Mouse (Mus musculus) erythroblast, embryonic 14.5 days (primary cell): Measurements from ENCODE around the gene Mycbpap. TPM values are rescaled to one million over a fixed set of nuclear protein-coding genes. Genes with fewer than 3 reads are reported as not detected.
A peak's percentile ranks its signal among the peaks of the same experiment; 100 is the strongest.

ENCODE experiments used
- H3K27me3 ChIP-seq: 2 replicates; pipeline ENCODE4 v1.6.1; 2012; ENCODE audit warnings: inconsistent platforms; ENCODE audit not compliant: control insufficient read depth
- H3K36me3 ChIP-seq: 2 replicates; pipeline ENCODE4 v1.6.1; 2012; ENCODE audit warnings: mild to moderate bottlenecking, inconsistent platforms; ENCODE audit not compliant: control insufficient read depth
- H3K4me1 ChIP-seq: 2 replicates; pipeline ENCODE4 v1.6.1; 2012; ENCODE audit warnings: inconsistent platforms; ENCODE audit not compliant: control insufficient read depth
- H3K4me3 ChIP-seq: replicated peaks from 2 replicates; pipeline ENCODE3; 2012; ENCODE audit warnings: moderate library complexity, mild to moderate bottlenecking, inconsistent platforms
- H3K9me3 ChIP-seq: 2 replicates; pipeline ENCODE4 v1.6.1; 2012; ENCODE audit warnings: low read length, inconsistent platforms, mixed read lengths; ENCODE audit not compliant: control insufficient read depth
- GATA1 ChIP-seq: IDR thresholded peaks from 2 replicates; pipeline ENCODE4 v1.6.1; 2012; ENCODE audit warnings: low read length, inconsistent platforms, mixed read lengths
- TAL1 ChIP-seq: IDR thresholded peaks from 3 replicates; pipeline ENCODE4 v1.6.1; 2012; ENCODE audit warnings: low read length, inconsistent platforms, mixed read lengths
- polyA plus RNA-seq: library from polyadenylated mRNA; stranded (reverse); fragments of >175 nt; gene quantifications from 2 replicates; pipeline ENCODE4 v1.2.3, GENCODE M21; 2012

Mycbpap gene
- polyA plus RNA-seq, 1 experiment = not detected

DNA sequence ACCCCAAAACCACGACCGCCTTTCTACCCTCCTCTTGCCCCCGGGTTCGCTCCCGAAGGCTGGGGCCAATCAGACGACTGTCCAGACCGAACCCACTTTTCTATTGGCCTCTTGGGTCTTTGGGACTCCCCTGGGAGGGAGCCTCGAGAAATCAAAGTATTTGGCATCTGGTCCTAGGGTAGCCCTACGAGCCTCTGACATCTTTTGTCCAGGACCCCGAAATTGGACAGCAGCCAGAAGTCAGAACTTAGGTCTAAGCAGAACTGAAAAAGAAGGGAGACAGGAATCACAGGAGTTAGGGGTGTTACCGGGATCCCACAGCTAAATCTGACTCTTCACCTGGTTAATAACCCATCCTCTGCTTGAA, 47.0 kb downstream of the Mycbpap start:
- Histone ChIP-seq H3K4me3 (peak overlapping the region; percentile 22), H3K9me3 (peaks cover 5% of the 10 kb centered on the region; the same call in 1 of the 2 replicates), H3K4me1 (peaks cover 8% of the 10 kb centered on the region), H3K27me3 (peaks cover 97% of the 10 kb centered on the region), H3K36me3 (no peaks in the 10 kb centered on the region)
- no peak for TF ChIP-seq TAL1
- no peak for TF ChIP-seq GATA1

DNA sequence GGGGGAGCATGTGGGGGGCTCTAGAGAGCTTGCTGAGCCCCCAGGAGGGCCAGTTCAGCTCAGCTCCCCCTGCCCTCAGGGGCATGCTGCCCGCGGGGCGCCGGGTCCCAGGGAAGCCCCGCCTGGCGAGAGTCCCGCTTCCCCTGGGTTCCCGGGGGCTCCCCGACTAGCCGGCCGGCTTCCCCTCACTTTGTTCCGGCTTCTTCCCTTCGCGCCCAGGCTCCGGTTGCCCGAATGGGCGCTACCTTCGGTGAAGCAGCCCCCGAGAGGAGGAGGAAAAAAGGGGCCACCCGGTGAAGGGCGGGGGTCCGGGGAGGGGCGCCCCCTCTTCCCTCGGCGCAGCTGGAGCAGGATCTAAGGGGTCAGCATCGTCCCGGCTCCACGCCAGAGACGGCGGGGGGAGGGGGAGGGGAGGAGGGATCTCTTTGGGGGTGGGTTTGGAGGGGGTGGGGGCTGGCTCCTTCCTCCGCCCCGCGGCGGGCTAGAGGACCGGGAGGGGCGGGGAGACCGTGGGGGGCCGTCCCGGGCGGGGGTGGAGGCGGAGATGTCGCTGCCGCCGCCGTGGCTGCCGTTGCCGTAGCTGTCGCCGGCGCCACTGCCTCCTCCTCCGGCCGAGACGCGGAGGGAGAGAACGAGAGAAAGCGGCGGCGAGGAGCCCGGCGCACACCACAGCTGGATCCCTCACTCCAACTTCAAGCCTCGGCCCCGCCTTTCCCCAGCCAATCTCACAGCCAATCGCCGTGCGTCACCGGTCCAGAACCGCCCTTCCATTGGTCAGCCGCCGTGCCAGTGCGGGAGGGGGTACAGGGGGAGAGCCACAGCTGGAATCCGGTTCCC, 47.6 kb downstream of the Mycbpap start, which contains the start of gene Cacna1g:
Gene Cacna1g (minus strand): TSS at position 492 of the 837 bp plus-strand sequence.
- Histone ChIP-seq H3K4me3 (peak within 1 kb of the TSS; percentile 22), H3K9me3 (peaks cover 5% of the 10 kb centered on the region; the same call in 1 of the 2 replicates), H3K36me3 (no peaks in the 10 kb centered on the region), H3K27me3 (peaks cover 95% of the 10 kb centered on the region), H3K4me1 (peaks cover 8% of the 10 kb centered on the region)
- TF ChIP-seq TAL1 (no peak), GATA1 (no peak)

DNA sequence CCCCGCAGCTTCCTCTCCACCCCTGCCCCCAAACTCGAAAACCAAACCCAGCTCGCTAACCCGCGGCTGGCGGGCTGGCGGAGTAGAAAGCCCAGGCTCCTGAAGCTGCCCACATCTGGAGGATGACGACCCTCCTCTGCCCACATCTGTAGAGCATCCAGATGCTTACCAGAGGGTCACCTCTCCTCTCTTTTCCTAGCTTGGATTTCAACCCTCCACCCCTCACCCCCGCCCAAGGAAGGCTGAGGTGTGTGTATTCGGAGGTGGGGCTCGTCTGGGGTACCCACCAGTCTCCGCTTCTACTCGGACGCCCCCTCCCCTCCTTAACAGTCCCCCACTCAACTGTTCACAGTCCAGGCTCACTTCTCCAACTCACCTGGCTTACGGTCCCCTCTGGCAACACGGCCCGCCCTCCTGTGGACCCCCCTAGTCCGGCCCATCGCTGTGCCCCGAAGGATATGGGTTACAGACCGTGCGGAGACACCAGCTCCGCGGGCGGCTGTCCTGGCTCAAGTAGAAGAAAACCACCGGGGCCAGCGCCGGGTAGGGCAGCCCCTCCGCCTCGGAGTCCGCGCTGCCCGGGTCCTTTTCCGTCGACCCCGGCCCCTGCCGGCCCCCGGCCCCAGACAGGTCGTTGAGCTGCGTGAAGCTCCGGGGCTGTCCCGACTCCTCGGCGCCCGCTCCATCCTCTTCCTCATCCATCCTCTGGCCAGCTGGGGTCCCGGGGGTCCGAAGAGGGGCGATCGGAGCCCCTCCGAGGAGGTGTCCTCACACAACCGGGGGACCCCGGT, 48.4 kb downstream of the Mycbpap start:
- H3K4me1 ChIP-seq = peaks cover 8% of the 10 kb centered on the region
- H3K4me3 ChIP-seq = no peak overlapping the region

DNA sequence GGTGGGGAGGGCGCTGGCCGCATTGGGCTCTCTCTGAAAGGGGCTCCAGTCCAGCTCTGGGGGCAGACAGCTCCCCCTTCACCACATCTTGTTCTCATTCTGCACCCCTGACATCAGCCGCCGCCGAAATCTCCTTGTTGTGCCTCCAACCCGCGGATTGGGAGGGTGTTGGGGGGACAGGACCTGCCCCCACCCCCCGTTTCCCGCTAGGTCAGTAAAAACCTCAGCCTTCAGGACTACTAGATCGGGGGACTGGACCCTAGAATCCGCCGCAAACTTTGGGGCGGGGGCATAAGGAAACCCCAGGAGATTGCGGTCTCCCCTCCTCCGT, 49.0 kb downstream of the Mycbpap start:
- Histone ChIP-seq H3K36me3 (no peaks in the 10 kb centered on the region), H3K9me3 (peaks cover 5% of the 10 kb centered on the region; the same call in 1 of the 2 replicates), H3K4me3 (no peak overlapping the region), H3K27me3 (peaks cover 85% of the 10 kb centered on the region), H3K4me1 (peaks cover 8% of the 10 kb centered on the region)
- TF ChIP-seq GATA1 = no peak
- TF ChIP-seq TAL1 = no peak

More for the DNA sequence above, 48.4 kb downstream of the Mycbpap start:
- H3K36me3 ChIP-seq = no peaks in the 10 kb centered on the region
- peaks cover 5% of the 10 kb centered on the region; the same call in 1 of the 2 replicates for H3K9me3 ChIP-seq
- peaks cover 90% of the 10 kb centered on the region for H3K27me3 ChIP-seq
- no peak for TF ChIP-seq TAL1
- no peak for TF ChIP-seq GATA1

DNA sequence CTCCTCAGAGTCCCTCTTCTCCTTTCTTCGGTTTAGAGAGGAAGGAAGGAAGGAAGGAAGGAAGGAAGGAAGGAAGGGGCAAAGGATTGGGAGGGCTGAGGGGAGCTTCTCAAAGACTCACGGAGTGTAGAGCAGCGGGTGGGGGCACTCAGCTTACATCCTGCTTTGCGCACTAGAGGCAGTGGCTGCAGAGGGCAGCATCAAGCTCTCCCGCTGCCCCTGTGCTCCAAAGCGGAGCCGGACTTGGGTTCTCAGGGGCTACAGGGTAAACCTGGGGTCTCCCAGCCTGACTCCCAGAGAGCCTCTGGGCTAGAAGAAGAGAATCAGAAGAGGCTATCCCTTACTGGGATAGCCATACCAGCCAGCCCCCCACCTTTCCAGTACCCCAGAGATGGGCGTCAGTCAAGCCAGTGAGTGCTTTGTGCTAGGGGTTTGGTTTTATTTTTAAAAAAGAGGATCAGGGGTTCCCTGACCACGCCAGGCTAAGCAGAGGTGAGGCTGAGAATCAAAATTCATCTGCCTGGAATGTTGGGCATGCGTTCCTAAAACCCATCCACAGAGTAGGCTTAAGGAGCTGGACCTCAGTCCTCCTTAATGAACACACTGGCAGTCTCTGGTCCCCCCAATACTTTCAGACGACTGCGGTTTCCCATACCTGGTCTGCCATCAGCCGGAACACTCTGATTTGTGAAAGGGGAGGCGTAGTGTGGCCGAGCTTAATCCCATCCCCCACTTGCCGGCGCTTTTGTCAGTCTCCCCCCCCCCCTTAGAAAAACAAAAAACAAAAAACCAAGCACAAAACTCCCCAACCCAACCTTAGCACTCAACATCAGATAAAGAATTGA, 49.6 kb downstream of the Mycbpap start:
- Histone ChIP-seq H3K4me1 (peaks cover 8% of the 10 kb centered on the region), H3K36me3 (no peaks in the 10 kb centered on the region), H3K27me3 (peaks cover 79% of the 10 kb centered on the region), H3K9me3 (peaks cover 5% of the 10 kb centered on the region; the same call in 1 of the 2 replicates), H3K4me3 (no peak overlapping the region)
- TF ChIP-seq TAL1 = no peak
- no peak for TF ChIP-seq GATA1

DNA sequence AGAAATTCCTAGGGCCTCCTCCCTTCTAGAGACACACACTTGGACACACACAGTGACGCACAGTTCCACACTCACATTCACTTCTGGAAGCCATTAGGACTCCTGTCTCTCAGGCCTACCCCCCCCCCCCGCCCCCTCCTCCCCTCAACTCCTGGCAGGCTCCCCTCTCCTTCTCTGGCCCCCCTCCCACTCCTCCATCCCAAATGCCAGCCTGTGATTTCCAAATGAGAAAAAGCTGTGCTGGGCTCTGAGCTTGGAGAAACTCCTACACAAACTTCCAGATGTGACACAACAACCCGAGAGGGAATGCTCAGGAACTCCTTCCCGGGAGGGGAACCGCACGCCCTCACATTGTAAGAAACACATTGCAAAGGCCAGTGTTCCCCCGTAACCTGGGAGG, 51.2 kb downstream of the Mycbpap start:
- Histone ChIP-seq H3K27me3 (peaks cover 67% of the 10 kb centered on the region), H3K4me1 (peaks cover 8% of the 10 kb centered on the region)
- no peak for TF ChIP-seq GATA1
- TF ChIP-seq TAL1 = no peak

DNA sequence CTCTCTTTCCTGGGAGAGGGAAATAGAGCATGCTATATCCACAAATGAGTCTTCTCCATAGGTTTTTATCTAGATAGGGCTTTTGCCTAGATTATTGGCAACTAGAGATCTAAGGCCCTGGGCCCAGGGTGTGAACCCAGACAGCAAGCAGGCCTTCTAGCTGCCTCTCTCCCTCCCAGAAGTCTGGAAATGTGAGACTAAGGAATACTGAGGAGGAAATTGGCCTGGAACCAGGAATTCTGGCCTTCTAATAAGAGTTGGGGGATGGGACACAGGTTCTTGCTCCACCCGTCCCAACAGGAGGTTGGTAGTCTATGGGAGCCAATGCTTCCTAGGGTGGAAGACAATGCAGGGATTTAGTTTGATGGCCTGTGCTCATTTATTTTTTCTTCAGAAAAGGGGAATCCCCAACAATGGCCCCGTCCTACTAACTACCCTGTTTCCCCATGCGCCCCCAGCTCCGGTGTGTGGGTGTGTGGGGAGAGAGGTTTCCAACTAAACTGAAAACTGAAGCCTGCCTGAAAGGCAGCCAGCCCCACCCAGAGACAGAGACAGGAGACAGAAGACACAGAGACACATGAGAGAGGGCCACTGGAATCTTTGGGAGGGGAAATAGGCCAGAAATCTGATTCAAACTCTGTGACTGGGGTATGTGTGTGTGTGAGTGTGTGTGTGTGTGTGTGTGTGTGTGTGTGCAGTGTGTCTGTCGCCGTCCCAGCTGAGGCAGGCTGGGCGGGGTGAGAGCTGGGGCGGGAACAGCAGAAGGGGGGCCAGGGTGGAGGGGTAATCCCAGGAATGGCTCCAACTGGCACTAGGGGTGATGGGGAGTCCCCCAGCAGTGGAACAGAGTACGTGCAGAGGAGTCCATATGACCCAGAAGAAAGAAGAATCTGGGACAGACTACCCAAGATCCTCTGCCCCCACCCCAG, 52.1 kb downstream of the Mycbpap start:
- TF ChIP-seq GATA1 (no peak), TAL1 (no peak)
- no peak overlapping the region for H3K4me3 ChIP-seq
- H3K27me3 ChIP-seq = peaks cover 62% of the 10 kb centered on the region
- peaks cover 9% of the 10 kb centered on the region for H3K4me1 ChIP-seq
- peaks cover 5% of the 10 kb centered on the region; the same call in 1 of the 2 replicates for H3K9me3 ChIP-seq
- H3K36me3 ChIP-seq = no peaks in the 10 kb centered on the region

More for the DNA sequence above, 51.2 kb downstream of the Mycbpap start:
- Histone ChIP-seq H3K4me3 (no peak overlapping the region), H3K36me3 (no peaks in the 10 kb centered on the region), H3K9me3 (peaks cover 5% of the 10 kb centered on the region; the same call in 1 of the 2 replicates)

DNA sequence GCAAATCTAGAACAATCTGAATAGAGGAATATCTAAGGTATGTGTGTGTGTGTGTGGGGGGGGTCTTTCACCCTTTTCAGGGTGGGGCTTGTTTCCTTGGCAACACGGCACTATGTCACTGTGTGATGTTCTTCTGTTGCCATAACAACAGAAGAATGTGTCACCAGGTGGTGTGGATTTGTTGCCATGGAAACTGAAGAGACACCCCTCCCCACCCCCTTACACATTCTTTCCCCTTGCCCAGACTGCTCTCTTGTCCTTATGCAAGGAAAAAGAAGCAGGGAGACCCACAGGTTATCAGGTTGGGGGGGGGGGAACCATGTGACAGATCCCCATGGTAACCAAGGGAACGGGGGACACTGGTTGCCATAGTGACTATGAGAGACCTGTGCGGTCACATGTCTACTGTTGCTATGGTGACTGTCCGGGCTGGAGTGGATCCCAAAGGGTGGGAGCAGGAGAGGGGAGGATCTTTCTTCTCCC, 52.9 kb downstream of the Mycbpap start:
- TF ChIP-seq TAL1 (no peak), GATA1 (no peak)
- H3K4me3 ChIP-seq = no peak overlapping the region
- peaks cover 5% of the 10 kb centered on the region; the same call in 1 of the 2 replicates for H3K9me3 ChIP-seq
- H3K4me1 ChIP-seq = peaks cover 4% of the 10 kb centered on the region
- peaks cover 54% of the 10 kb centered on the region for H3K27me3 ChIP-seq
- H3K36me3 ChIP-seq = no peaks in the 10 kb centered on the region
